Mouse (Mus musculus): ENCODE results near the gene Gjb4. TPM values are rescaled to one million over a fixed set of nuclear protein-coding genes. Genes with fewer than 3 reads are reported as not detected.

The Gjb4 gene
- polyA plus RNA-seq, 1 experiment from 2014 or later = 0.10 TPM

DNA sequence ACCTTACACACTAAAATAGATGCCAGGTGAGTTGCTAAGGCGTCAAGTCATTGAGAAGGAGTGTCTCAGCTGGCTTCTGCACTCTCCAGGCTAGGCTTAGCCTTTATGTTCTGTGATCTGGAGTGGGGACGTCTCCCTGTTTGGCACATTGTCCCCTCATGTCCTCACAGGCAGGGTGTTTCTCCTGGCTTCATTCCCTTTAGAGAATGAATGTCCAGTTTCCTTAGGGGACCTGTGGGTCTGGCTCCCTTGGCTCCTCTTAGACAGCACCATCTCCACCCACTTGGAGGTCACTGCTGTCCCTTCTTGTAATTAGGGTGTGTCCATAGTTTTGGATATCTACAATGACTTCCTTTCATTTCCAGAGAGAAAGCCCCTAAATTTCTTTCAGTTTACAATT lies 47.0 kb downstream of the Gjb4 start:
- 72% methylated on average over 2 of the region's 2 CpGs for WGBS
- H3K9me3 ChIP-seq (ENCODE audit: control insufficient read depth, low read length) = no peaks in the 10 kb centered on the region
- no peak overlapping the region for H3K4me3 ChIP-seq (ENCODE audit: low read depth, low read length)
- ATAC-seq (ENCODE audit: low FRiP score) (no peak), DNase-seq (ENCODE audit: low spot score, missing footprints) (no peak)
- no peak overlapping the region for H3K27ac ChIP-seq (ENCODE audit: low read depth, low read length)
- no peak overlapping the region for H3K4me2 ChIP-seq
- no peak overlapping the region for H3K9ac ChIP-seq (ENCODE audit: low read length)
- H3K4me1 ChIP-seq (ENCODE audit: control insufficient read depth, insufficient read depth, low read length) = no peaks in the 10 kb centered on the region
- H3K36me3 ChIP-seq (ENCODE audit: control insufficient read depth, insufficient read depth, low read length) = no peaks in the 10 kb centered on the region
- no peaks in the 10 kb centered on the region; the same call in 1 of the 2 replicates for H3K27me3 ChIP-seq (ENCODE audit: control insufficient read depth, insufficient read depth, low read length)

DNA sequence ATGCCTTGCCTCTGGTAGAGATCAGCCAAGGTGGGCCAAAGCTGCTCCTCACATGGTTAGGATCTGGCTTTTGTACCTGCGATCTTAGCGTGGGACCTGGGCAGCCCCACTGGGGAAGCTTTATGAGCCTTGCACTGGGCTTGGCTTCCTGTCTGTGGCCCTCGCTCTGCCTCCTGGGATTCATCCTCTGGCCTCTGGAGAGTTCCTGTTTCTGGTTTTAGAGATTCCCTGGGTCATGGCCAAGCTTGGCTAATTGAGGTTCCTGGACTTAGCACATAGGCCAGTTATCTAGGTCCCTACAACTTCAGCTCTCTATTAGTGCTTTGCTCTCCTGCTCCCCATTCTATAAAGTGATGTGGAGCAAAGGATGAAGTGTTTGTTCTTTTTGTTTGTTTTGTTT lies 50.1 kb downstream of the Gjb4 start:
- 94% methylated on average over 3 of the region's 3 CpGs for WGBS
- no peaks in the 10 kb centered on the region for H3K9me3 ChIP-seq (ENCODE audit: control insufficient read depth, low read length)
- no peaks in the 10 kb centered on the region for H3K36me3 ChIP-seq (ENCODE audit: control insufficient read depth, insufficient read depth, low read length)
- no peak for DNase-seq (ENCODE audit: low spot score, missing footprints)
- H3K4me1 ChIP-seq (ENCODE audit: control insufficient read depth, insufficient read depth, low read length) = no peaks in the 10 kb centered on the region
- no peak overlapping the region for H3K4me2 ChIP-seq
- H3K9ac ChIP-seq (ENCODE audit: low read length) = no peak overlapping the region
- H3K4me3 ChIP-seq (ENCODE audit: low read depth, low read length) = no peak overlapping the region
- no peaks in the 10 kb centered on the region for H3K27me3 ChIP-seq (ENCODE audit: control insufficient read depth, insufficient read depth, low read length)
- ATAC-seq (ENCODE audit: low FRiP score) = no peak
- H3K27ac ChIP-seq (ENCODE audit: low read depth, low read length) = no peak overlapping the region

Other genes starting within 250 kb of the Gjb4 start
- 14.3 and 16.0 TPM in 2 replicates for gene Tmem35b, start 230.4 kb downstream of the Gjb4 start, polyA plus RNA-seq (2014; fragmentation: Nextera tagmentation; extraction: Ambion mirVana)
- gene Dlgap3, start 184.9 kb downstream of the Gjb4 start, polyA plus RNA-seq (2014; fragmentation: Nextera tagmentation; extraction: Ambion mirVana) = 4.0 and 4.4 TPM in 2 replicates
- gene Smim12, start 110.3 kb downstream of the Gjb4 start, polyA plus RNA-seq (2014; fragmentation: Nextera tagmentation; extraction: Ambion mirVana) = 54.5 and 60.0 TPM in 2 replicates
- 18.3 and 20.1 TPM in 2 replicates for gene Gja4, start 40.0 kb downstream of the Gjb4 start, polyA plus RNA-seq (2014; fragmentation: Nextera tagmentation; extraction: Ambion mirVana)
- 0.65 and 0.75 TPM in 2 replicates for gene Gjb3, start 23.2 kb downstream of the Gjb4 start, polyA plus RNA-seq (2014; fragmentation: Nextera tagmentation; extraction: Ambion mirVana)
- 0.42 and 0.46 TPM in 2 replicates for gene Gjb5, start 4.1 kb upstream of the Gjb4 start, polyA plus RNA-seq (2014; fragmentation: Nextera tagmentation; extraction: Ambion mirVana)

All from midbrain, embryonic 11.5 days (tissue).